In genomic region chr13:43159429-43159828, GRCm38 (mm10) we compare ENCODE assay signal across 10 mouse cellular contexts. TPM values are rescaled to one million over a fixed set of nuclear protein-coding genes. Genes with fewer than 3 reads are reported as not detected.
DNase-seq lines count a peak whose midpoint lies in the region; ATAC-seq lines count a peak whose summit lies in the region.
"Had no signal": no experiment of that assay in that cellular context is flagged by ENCODE, and none has a peak within 500 bp of the region (broad histone marks: within the 10 kb centered on the region; RNA-seq: fewer than 3 reads in every experiment).

No protein-coding gene starts in this region.

- H3K27ac ChIP-seq in heart, embryonic 11.5 days (ENCODE audit: low read depth, low read length): peak overlapping the region; percentile 47
- no peak overlapping the region for H3K27ac ChIP-seq in lung, embryonic 16.5 days (ENCODE audit: low read length)
- H3K27ac ChIP-seq in forebrain, embryonic 10.5 days: no peak overlapping the region

- DNase-seq in embryo, embryonic 10.5 days (ENCODE audit: low spot score): peak; percentile 28
- peak; percentile 39 for DNase-seq in kidney, adult 9 months
- no peak for DNase-seq in urinary bladder, adult 18-20 months (ENCODE audit: low spot score in 2 of 2)
- DNase-seq in forebrain, embryonic 10.5 days (ENCODE audit: extremely low spot score, low spot score): no peak
- no peak for DNase-seq in cerebellum, postnatal 4 days (ENCODE audit: low spot score in 2 of 2)
- DNase-seq in frontal cortex, postnatal 14 days (ENCODE audit: low spot score in 2 of 2): no peak
- DNase-seq: cerebellum, adult 11 months; layer of hippocampus, adult 9-11 months had no signal

- H3K9me3 ChIP-seq in heart, embryonic 11.5 days (replicated peaks; ENCODE audit: control insufficient read depth, low read length): no peaks in the 10 kb centered on the region
- no peaks in the 10 kb centered on the region for H3K9me3 ChIP-seq in lung, embryonic 16.5 days (ENCODE audit: control insufficient read depth, low read length)
- no peaks in the 10 kb centered on the region for H3K9me3 ChIP-seq in forebrain, embryonic 10.5 days

- WGBS in heart, embryonic 11.5 days (ENCODE audit: insufficient replicate concordance): 36% methylated on average over 3 of the region's 3 CpGs
- WGBS in lung, embryonic 16.5 days: 39% methylated on average over 3 of the region's 3 CpGs
- 81% methylated on average over 3 of the region's 3 CpGs for WGBS in forebrain, embryonic 10.5 days

- no peak for ATAC-seq in heart, embryonic 11.5 days (replicated peaks; ENCODE audit: insufficient number of reproducible peaks, low FRiP score, low TSS enrichment)
- ATAC-seq in lung, embryonic 16.5 days (ENCODE audit: low read depth): peak; percentile 84

- no peak overlapping the region for H3K9ac ChIP-seq in heart, embryonic 11.5 days (ENCODE audit: low read depth, low read length)
- H3K9ac ChIP-seq in lung, embryonic 16.5 days (ENCODE audit: low read length): no peak overlapping the region

- H3K27me3 ChIP-seq in heart, embryonic 11.5 days (ENCODE audit: control insufficient read depth, insufficient read depth, low read length): no peaks in the 10 kb centered on the region
- H3K27me3 ChIP-seq in lung, embryonic 16.5 days (ENCODE audit: control insufficient read depth, insufficient read depth, low read depth, low read length): no peaks in the 10 kb centered on the region
- no peaks in the 10 kb centered on the region for H3K27me3 ChIP-seq in forebrain, embryonic 10.5 days (ENCODE audit: poor library complexity, severe bottlenecking)

- peaks cover under 1% of the 10 kb centered on the region; the same call in 1 of the 2 replicates for H3K36me3 ChIP-seq in heart, embryonic 11.5 days (ENCODE audit: control insufficient read depth, insufficient read depth, low read length)
- H3K36me3 ChIP-seq in lung, embryonic 16.5 days (ENCODE audit: control insufficient read depth, insufficient read depth, low read length): peaks cover 5% of the 10 kb centered on the region
- peaks cover 48% of the 10 kb centered on the region for H3K36me3 ChIP-seq in forebrain, embryonic 10.5 days (replicated peaks)

- H3K4me3 ChIP-seq in heart, embryonic 11.5 days (ENCODE audit: low read depth, low read length): no peak overlapping the region
- no peak overlapping the region for H3K4me3 ChIP-seq in lung, embryonic 16.5 days (ENCODE audit: low read length)
- H3K4me3 ChIP-seq in forebrain, embryonic 10.5 days: no peak overlapping the region

- no peak overlapping the region for H3K4me2 ChIP-seq in heart, embryonic 11.5 days
- no peak overlapping the region for H3K4me2 ChIP-seq in lung, embryonic 16.5 days (ENCODE audit: low read depth, low read length)

- H3K4me1 ChIP-seq in heart, embryonic 11.5 days (ENCODE audit: control insufficient read depth, insufficient read depth, low read length): peaks cover 4% of the 10 kb centered on the region; the same call in 1 of the 2 replicates
- no peaks in the 10 kb centered on the region for H3K4me1 ChIP-seq in lung, embryonic 16.5 days (replicated peaks; ENCODE audit: control insufficient read depth, insufficient read depth, low read length)
- H3K4me1 ChIP-seq in forebrain, embryonic 10.5 days: peaks cover 14% of the 10 kb centered on the region

RNA-seq across cellular contexts. Expression of gene Tbc1d7, which starts 11.9 kb away (rescaled TPM):
- polyA plus RNA-seq in heart, embryonic 11.5 days (2014; fragmentation: Nextera tagmentation; extraction: Ambion mirVana): 51.1 and 54.2 TPM in 2 replicates
- 44.4 and 47.3 TPM in 2 replicates for polyA plus RNA-seq in lung, embryonic 16.5 days (2015; fragmentation: Nextera tagmentation; extraction: Ambion mirVana)
- 69.1 and 69.8 TPM in 2 replicates for polyA plus RNA-seq in forebrain, embryonic 10.5 days (2016; fragmentation: Nextera tagmentation; extraction: Ambion mirVana)

Comparison
In these comparisons a context has a peak if more than half of its experiments do, and no peak if none do; other contexts are left out.
1. DNase-seq: peak in embryo, embryonic 10.5 days (single experiment) and kidney, adult 9 months (single experiment); none in urinary bladder, adult 18-20 months (0 of 2), forebrain, embryonic 10.5 days (single experiment), cerebellum, postnatal 4 days (0 of 2) and frontal cortex, postnatal 14 days (0 of 2).